Mouse (Mus musculus): ENCODE measurements around the gene Zfp580. TPM values are rescaled to one million over a fixed set of nuclear protein-coding genes. Genes with fewer than 3 reads are reported as not detected.
"Not testable (repeated sequence)": the region's sequence is repeated elsewhere in the genome, so short reads cannot be mapped to it uniquely, and the experiment has no call there.

The Zfp580 gene
- total RNA-seq, 2 experiments from 2014 or later: 5.5 to 7.9 TPM

DNA sequence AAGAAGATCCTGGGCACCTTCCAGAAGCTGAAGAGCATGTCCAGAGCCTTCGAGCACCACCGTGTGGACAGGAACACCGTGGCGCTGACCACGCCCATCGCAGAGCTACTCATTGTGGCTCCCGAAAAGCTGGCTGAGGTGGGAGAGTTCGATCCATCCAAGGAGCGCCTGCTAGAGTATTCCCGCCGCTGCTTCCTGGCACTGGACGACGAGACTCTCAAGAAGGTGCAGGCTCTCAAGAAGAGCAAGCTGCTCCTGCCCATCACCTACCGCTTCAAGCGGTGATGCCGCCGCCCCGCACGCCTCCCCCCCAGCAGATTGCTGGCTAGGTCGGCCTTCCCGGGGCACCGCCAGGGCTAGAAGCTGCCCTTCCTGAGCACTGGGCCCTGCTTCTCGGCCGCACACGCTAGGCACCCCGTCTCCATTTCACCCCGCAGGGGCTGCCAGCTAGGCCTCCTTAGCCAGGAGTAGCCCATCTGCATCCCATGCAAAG lies 8.9 kb downstream of the Zfp580 start:
- intact Hi-C loops (cut with DNase I): loop anchor here (2.0 kb wide), 2 partner anchors 45 to 65 kb away; partner anchors contain the start of genes Fiz1, Gm44973, Rasl2-9 and Zfp524
- DNase-seq: peak; percentile 75 to 82

- intact Hi-C loops (cut with DNase I): loop anchor here (2.0 kb wide), 2 partner anchors 46 to 64 kb away; partner anchors contain the start of genes Fiz1, Gm44973, Rasl2-9 and Zfp524
- peak; percentile 97 to 99 for DNase-seq
These were observed 9.8 kb downstream of the Zfp580 start for GRCm38 (mm10) chr7:5060944-5061773.

GRCm38 (mm10) chr7:5061774-5062359 lies 10.5 kb downstream of the Zfp580 start, which contains the start of gene U2af2:
Gene U2af2, plus strand, starts transcription at chr7:5062143.
- intact Hi-C loops (cut with DNase I): loop anchor here (2.0 kb wide), 3 partner anchors 19 to 63 kb away; partner anchors contain the start of genes Epn1, Fiz1, Gm44973 and Rasl2-9

DNA sequence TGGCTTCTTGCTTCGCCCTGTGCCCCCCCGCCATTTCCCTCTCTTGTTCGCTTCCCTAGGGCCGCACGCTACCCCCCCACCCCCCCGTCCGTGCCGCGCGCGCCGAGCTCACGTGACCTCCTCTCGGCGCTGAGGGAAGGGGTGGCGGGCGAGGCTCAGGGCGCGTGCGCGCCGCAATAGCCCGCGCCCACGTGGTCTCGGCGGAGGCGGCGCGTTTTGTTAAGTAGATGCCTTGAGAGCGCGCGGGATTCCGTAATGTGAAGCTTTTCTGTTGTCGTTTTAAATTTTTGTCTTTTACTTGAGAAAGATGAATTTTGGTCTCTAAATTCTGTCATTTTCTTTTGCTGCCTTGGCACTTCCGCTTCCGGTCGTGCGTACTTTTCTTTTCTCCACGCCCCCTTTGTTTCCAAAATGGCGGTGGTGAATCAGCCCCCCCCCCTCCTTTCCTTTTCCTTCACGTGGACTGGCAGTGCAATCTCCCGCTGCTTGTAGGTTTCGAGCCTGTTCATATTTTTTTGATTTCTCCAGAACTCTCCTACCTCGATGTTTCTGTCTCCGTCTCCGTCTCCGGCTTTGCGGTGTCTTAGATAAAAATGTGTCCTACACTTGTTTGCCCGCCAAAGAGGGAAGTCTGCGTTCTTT lies 11.1 kb downstream of the Zfp580 start:
- intact Hi-C loops (cut with DNase I): loop anchor here (2.0 kb wide), 1 partner anchor 18 kb away; the partner anchor contains the start of gene Epn1
- DNase-seq: peak in 1 of 2 experiments; percentile 72

More at GRCm38 (mm10) chr7:5061774-5062359, 10.5 kb downstream of the Zfp580 start, which contains the start of gene U2af2:
- peak; percentile 95 to 96 for DNase-seq

DNA sequence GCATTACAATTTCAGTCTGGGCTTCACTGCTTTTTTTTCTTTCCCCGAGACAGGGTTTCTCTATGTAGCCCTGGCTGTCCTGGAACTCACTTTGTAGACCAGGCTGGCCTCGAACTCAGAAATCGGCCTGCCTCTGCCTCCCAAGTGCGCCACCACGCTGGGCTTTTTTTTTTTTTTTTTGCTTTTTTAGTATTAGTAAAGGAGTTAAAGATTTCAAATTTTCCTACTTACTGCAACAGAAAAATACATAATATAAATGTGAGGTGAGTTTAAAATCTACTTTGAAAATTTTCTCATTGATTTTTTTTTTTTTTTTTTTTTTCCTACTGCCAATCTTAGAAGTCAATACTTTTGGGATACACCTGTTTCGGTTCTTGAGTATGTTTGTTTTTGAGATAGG lies 13.5 kb downstream of the Zfp580 start:
- no peak for DNase-seq
- intact Hi-C loops (cut with DNase I): no loop called here

DNA sequence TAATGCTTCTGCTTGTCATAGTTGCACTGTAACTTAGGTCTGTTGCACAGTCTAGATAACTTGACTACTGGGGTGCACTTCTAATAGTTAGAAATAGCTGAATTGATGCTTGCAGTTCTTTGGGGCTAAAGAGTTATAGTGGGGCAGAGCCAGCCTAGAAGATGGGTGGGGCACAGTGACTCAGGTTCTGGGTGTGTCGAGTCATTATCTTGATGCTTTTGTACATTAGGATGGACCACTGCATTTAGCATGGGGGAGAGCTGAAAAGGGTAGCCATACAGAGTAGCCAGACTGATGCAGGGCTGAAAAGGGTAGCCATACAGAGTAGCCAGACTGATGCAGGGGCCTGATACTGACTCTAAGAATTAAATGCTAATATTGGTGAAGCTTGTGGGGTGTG lies 22.2 kb downstream of the Zfp580 start:
- no peak for DNase-seq
- intact Hi-C loops (cut with DNase I): no loop called here

DNA sequence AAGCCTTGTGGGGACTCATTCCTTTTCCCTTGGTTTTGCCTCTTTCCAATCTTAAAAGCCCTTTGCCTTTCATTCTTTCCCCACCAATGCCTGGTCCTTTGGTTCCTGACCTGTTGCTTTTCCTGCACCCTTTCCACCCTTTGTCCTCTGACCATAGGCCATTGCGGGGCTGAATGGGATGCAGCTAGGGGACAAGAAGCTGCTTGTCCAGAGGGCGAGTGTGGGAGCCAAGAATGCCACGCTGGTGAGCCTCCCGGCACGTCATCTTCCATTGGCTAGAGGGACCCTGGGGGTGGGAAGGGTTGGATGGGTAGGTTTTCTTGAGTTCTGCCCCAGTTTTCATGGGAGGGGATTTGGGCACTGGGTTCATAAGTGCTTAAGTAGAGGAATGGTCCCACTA lies 23.6 kb downstream of the Zfp580 start:
- DNase-seq: no peak
- intact Hi-C loops (cut with DNase I): no loop called here

- intact Hi-C loops (cut with DNase I): no loop called here
- DNase-seq: no peak
These were observed 25.6 kb downstream of the Zfp580 start for GRCm38 (mm10) chr7:5076931-5077330.

DNA sequence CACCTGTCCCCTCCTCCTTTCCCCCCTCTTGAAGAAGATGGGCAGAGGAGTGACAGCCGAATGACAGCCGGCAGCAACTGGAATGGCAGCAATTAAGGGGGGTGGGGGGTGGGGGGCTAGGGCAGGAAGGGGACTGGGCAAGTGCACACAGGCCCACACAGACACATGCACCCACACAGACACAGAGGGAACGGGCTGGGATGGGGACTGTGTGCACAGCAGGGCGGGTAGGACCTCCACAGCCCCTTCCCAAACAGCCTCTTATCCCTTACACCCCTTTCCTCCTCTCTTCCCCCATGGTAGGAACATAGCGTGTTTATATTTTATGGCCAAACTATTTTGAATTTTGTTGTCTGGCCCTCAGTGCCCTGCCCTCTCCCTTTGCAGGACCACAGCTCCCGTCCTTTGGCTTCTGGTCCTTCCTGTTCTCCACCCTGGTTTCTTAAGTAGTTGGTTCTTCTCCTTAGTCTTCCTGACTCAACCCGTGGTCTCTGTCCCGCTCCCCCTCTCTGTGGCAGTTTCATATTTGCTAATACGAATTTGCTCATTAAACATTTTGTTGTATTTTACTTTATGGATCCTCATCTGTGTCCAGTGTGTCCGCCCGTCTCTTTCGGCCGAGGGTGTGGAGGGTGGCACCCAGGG lies 28.1 kb downstream of the Zfp580 start:
- DNase-seq: not testable (repeated sequence)
- intact Hi-C loops (cut with DNase I): loop anchor here (2.0 to 10.0 kb wide), 4 partner anchors 17 to 1075 kb away; partner anchors contain the start of genes U2af2 and Zfp787

DNA sequence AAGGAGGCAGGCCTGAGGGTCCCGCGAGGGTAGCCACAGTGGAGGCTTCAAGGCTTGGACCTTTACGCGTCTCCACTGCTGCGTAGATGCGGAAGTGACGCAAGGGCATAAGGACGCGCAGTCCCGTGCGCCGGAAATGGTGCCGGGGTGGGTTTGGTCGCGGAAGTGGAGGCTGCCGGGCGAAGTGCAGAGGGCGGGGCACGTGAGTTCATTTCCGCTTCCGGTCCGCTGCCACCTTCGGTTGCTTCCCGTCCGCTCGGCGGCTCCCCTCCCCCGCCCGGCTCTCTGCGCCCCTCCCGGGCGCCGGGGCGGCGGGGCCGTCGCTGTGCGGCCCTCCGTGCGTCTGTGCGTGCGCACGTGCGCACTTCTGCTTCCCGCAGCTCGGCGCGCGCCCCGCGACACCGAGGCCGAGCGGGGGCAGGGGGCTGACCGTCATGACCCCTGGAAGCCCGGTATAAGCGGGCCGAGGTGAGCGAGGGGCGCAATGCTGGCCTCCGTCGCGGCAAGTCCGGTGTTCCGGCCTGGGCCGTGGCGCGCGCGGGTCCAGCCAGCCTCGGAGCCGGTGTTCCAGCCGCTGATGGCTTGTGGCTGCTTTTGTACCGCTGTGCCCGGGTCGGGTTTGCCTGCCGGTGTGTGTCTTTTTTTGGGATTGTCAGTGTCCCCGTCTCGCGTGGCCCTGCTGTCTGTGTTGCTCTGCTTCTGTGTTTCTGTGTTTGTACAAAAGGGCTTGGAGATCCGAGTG lies 28.8 kb downstream of the Zfp580 start, which contains the start of gene Epn1:
Gene Epn1 (plus strand): TSS at position 226 of the 742 bp plus-strand sequence.
- intact Hi-C loops (cut with DNase I): loop anchor here (2.0 to 10.0 kb wide), 4 partner anchors 17 to 1075 kb away; partner anchors contain the start of genes U2af2 and Zfp787
- DNase-seq: peak; percentile 96 to 97

DNA sequence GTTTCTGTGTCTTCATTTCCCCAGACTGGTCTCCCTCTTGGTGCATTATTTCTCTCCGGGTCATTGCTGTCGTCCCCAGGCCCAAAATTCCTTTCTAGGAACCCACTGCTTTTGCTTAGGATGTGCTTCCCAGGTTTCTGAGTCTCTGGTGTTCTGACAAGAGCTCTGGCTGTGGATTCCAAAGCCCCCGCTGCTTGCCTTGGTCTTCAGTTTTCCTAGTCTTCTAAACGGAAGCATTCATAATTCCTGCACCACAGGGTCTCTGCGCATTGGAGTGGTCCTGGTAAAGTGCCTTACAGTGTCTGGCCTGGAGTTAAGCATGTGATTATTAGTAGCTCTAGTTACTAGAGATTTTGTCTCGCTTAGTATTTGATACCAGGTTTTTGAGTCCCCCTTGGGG lies 29.5 kb downstream of the Zfp580 start:
- intact Hi-C loops (cut with DNase I): loop anchor here (2.0 to 10.0 kb wide), 4 partner anchors 18 to 1074 kb away; partner anchors contain the start of genes U2af2 and Zfp787
- no peak for DNase-seq

- intact Hi-C loops (cut with DNase I): loop anchor here (2.0 to 10.0 kb wide), 4 partner anchors 18 to 1074 kb away; partner anchors contain the start of genes U2af2 and Zfp787
- no peak for DNase-seq
These were observed 29.9 kb downstream of the Zfp580 start for GRCm38 (mm10) chr7:5081241-5081640.

- intact Hi-C loops (cut with DNase I): loop anchor here (2.0 to 10.0 kb wide), 4 partner anchors 19 to 1073 kb away; partner anchors contain the start of genes U2af2 and Zfp787
- no peak for DNase-seq
These were observed 30.6 kb downstream of the Zfp580 start for GRCm38 (mm10) chr7:5081939-5082338.

DNA sequence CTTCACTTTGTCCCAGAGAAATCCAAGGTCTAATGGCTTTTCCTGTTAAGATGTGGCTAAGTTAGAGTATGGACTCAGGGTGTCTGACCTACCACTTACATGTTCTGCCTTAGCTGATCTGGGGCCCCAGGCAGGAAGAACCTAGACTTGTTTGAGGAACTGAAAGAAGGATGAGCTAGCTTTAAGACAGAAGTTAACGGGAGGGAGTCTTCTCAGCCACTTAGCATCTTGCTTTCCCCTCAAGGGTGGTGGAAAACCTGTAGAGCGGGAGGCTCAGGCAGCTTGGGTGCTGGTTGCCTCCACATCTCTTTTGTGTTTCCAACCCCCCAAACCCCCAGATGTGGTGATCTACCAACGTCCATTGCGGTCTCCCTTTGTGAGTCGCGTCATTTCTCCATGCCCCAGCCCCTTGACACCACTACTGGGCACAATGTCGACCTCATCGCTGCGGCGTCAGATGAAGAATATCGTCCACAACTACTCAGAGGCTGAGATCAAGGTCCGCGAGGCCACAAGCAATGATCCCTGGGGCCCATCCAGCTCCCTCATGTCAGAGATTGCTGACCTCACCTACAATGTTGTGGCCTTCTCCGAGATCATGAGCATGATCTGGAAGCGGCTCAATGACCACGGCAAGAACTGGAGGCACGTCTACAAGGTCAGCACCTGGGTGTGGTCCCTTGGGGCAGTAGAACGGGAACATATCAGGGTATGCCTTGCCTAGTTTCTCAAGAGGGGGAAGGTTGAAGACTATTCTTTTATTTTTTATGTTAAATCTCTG lies 32.2 kb downstream of the Zfp580 start:
- intact Hi-C loops (cut with DNase I): loop anchor here (5.0 to 10.0 kb wide), 3 partner anchors 39 to 1071 kb away; partner anchors contain the start of gene Zfp787
- no peak for DNase-seq

DNA sequence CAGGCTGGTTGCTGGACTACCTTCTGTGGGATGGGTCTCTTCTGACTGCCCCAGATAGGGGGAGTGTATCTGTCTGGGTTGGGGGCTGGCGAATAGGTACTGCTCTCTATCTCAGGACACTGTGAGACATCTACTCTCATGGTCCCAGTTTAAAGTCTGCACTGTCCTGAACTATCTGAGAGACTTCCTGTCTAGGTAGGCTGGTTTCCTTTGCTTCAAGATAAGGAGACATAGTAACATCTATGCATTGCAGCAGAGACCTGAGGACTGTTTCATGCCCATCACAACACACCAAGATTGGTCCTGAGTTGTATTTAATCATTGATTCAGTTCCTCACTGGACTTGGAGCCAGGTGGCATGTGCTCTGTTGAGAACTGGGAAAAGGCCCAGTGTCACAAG lies 34.2 kb downstream of the Zfp580 start:
- intact Hi-C loops (cut with DNase I): loop anchor here (10.0 kb wide), 2 partner anchors 941 to 1069 kb away; partner anchors contain the start of gene Zfp787
- DNase-seq: no peak

- DNase-seq: peak; percentile 27 to 30
- intact Hi-C loops (cut with DNase I): loop anchor here (10.0 kb wide), 2 partner anchors 942 to 1068 kb away; partner anchors contain the start of gene Zfp787
These were observed 35.6 kb downstream of the Zfp580 start for GRCm38 (mm10) chr7:5086921-5087440.

GRCm38 (mm10) chr7:5087886-5088285 lies 36.5 kb downstream of the Zfp580 start:
- intact Hi-C loops (cut with DNase I): loop anchor here (10.0 kb wide), 2 partner anchors 943 to 1067 kb away; partner anchors contain the start of gene Zfp787
- DNase-seq: no peak

All from heart, postnatal 14 days (tissue).